In genomic region chr13:38580601-38581457, GRCm38 (mm10) we compare ENCODE assay signal across 8 mouse cellular contexts. TPM values are rescaled to one million over a fixed set of nuclear protein-coding genes. Genes with fewer than 3 reads are reported as not detected.
DNase-seq lines count a peak whose midpoint lies in the region; ATAC-seq and TF ChIP-seq lines count a peak whose summit lies in the region.

No protein-coding gene starts in this region.

- no peak overlapping the region for H3K9ac ChIP-seq in kidney, embryonic 16.5 days (replicated peaks; ENCODE audit: low read length)
- H3K9ac ChIP-seq in lung, postnatal 0 days (replicated peaks; ENCODE audit: low read depth), result no peak overlapping the region

- no peak for TF ChIP-seq EP300 in lung, postnatal 0 days (IDR thresholded peaks at IDR 0.05)

- peak overlapping the region; percentile 24; the same call in 1 of the 2 replicates for H3K4me2 ChIP-seq in kidney, embryonic 16.5 days (replicated peaks; ENCODE audit: low read depth, low read length)
- peak overlapping the region; percentile 35 for H3K4me2 ChIP-seq in lung, postnatal 0 days (replicated peaks; ENCODE audit: low read depth, low read length)

- DNase-seq in cerebellum, adult 9-11 months, result no peak
- peak; percentile 50 for DNase-seq in NIH3T3 (ENCODE audit: low read depth)
- peak; percentile 55 to 60 for DNase-seq in cerebellum, postnatal 10 days
- peak; percentile 77 to 79 for DNase-seq in heart, adult 9 months (ENCODE audit: low spot score in 2 of 2)
- DNase-seq in lung, postnatal 0 days (ENCODE audit: low spot score), result peak; percentile 89
- DNase-seq in spleen, postnatal 14 days (ENCODE audit: low spot score in 2 of 2), result peak; percentile 14 to 37

- WGBS in kidney, embryonic 16.5 days, result 63% methylated on average over 11 of the region's 11 CpGs
- 36% methylated on average over 11 of the region's 11 CpGs for WGBS in lung, postnatal 0 days

- no peaks in the 10 kb centered on the region for H3K4me1 ChIP-seq in kidney, embryonic 16.5 days (ENCODE audit: insufficient read depth, low read length)
- peaks cover 10% of the 10 kb centered on the region; the same call in 1 of the 2 replicates for H3K4me1 ChIP-seq in lung, postnatal 0 days (ENCODE audit: insufficient read depth, low read depth, low read length)

- H3K9me3 ChIP-seq in kidney, embryonic 16.5 days (ENCODE audit: low read length), result no peaks in the 10 kb centered on the region
- H3K9me3 ChIP-seq in lung, postnatal 0 days (ENCODE audit: low read length), result no peaks in the 10 kb centered on the region

- 0 out of 2 replicates have a peak, but pooled peaks have one; percentile 47 for ATAC-seq in cerebellum, adult (ENCODE audit: insufficient number of reproducible peaks, low FRiP score, low TSS enrichment)
- ATAC-seq in kidney, embryonic 16.5 days (ENCODE audit: low FRiP score, low TSS enrichment), result peak; percentile 86
- peak; percentile 85 for ATAC-seq in lung, postnatal 0 days

- peak; percentile 83 for TF ChIP-seq CTCF in lung, postnatal 0 days (IDR thresholded peaks at IDR 0.05)

- no peaks in the 10 kb centered on the region for H3K36me3 ChIP-seq in kidney, embryonic 16.5 days (ENCODE audit: insufficient read depth, low read length)
- H3K36me3 ChIP-seq in lung, postnatal 0 days (ENCODE audit: insufficient read depth, low read length), result no peaks in the 10 kb centered on the region

- H3K27ac ChIP-seq in kidney, embryonic 16.5 days (ENCODE audit: low read length), result no peak overlapping the region
- H3K27ac ChIP-seq in lung, postnatal 0 days (ENCODE audit: low read length), result no peak overlapping the region

- H3K4me3 ChIP-seq in kidney, embryonic 16.5 days (ENCODE audit: low read length), result no peak overlapping the region
- H3K4me3 ChIP-seq in lung, postnatal 0 days (ENCODE audit: low read depth, low read length), result no peak overlapping the region

- H3K27me3 ChIP-seq in kidney, embryonic 16.5 days (ENCODE audit: insufficient read depth, low read length), result no peaks in the 10 kb centered on the region
- H3K27me3 ChIP-seq in lung, postnatal 0 days (replicated peaks; ENCODE audit: insufficient read depth, low read length), result no peaks in the 10 kb centered on the region

RNA-seq across cellular contexts. Expression of gene Txndc5, which starts 52.2 kb away (rescaled TPM):
- 301 and 313 TPM in 2 replicates for polyA plus RNA-seq in kidney, embryonic 16.5 days (2015; fragmentation: Nextera tagmentation; extraction: Ambion mirVana)
- 145 and 151 TPM in 2 replicates for polyA plus RNA-seq in lung, postnatal 0 days (2015; fragmentation: Nextera tagmentation; extraction: Ambion mirVana)

RNA-seq across cellular contexts. Expression of gene Bloc1s5, which starts 54.1 kb away (rescaled TPM):
- 22.7 and 24.0 TPM in 2 replicates for polyA plus RNA-seq in kidney, embryonic 16.5 days (2015; fragmentation: Nextera tagmentation; extraction: Ambion mirVana)
- 13.6 and 15.8 TPM in 2 replicates for polyA plus RNA-seq in lung, postnatal 0 days (2015; fragmentation: Nextera tagmentation; extraction: Ambion mirVana)
